Mouse (Mus musculus): ENCODE measurements around the gene Zfp638. TPM values are rescaled to one million over a fixed set of nuclear protein-coding genes. Genes with fewer than 3 reads are reported as not detected.
"Not testable (repeated sequence)": the region's sequence is repeated elsewhere in the genome, so short reads cannot be mapped to it uniquely, and the experiment has no call there.

The Zfp638 gene
- polyA plus RNA-seq, 1 experiment from 2014 or later: 34.4 TPM

- not testable (repeated sequence) for H3K4me1 ChIP-seq (ENCODE audit: control insufficient read depth, insufficient read depth, low read length); H3K9ac ChIP-seq (ENCODE audit: low read depth, low read length); H3K36me3 ChIP-seq (ENCODE audit: control insufficient read depth, insufficient read depth, low read length); H3K4me3 ChIP-seq (ENCODE audit: low read length); H3K4me2 ChIP-seq (ENCODE audit: low read depth, low read length); H3K27me3 ChIP-seq (replicated peaks; ENCODE audit: control insufficient read depth, insufficient read depth, low read length); ATAC-seq; H3K27ac ChIP-seq (ENCODE audit: low read length); H3K9me3 ChIP-seq (ENCODE audit: control insufficient read depth, low read length)
- 56% methylated on average over 5 of the region's 5 CpGs for WGBS
These were observed 165.6 kb downstream of the Zfp638 start for GRCm38 (mm10) chr6:84032516-84032915.

Other genes starting within 250 kb of the Zfp638 start
- gene Clec4f, start 210.9 kb upstream of the Zfp638 start, polyA plus RNA-seq (2015; fragmentation: Nextera tagmentation; extraction: Ambion mirVana): 0.12 and 0.32 TPM in 2 replicates
- not detected in 2 replicates for gene Cd207, start 189.3 kb upstream of the Zfp638 start, polyA plus RNA-seq (2015; fragmentation: Nextera tagmentation; extraction: Ambion mirVana)
- gene Vax2, start 155.8 kb upstream of the Zfp638 start, polyA plus RNA-seq (2015; fragmentation: Nextera tagmentation; extraction: Ambion mirVana): not detected in 2 replicates
- not detected in 2 replicates for gene Atp6v1b1, start 124.1 kb upstream of the Zfp638 start, polyA plus RNA-seq (2015; fragmentation: Nextera tagmentation; extraction: Ambion mirVana)
- not detected in 2 replicates for gene Ankrd53, start 104.5 kb upstream of the Zfp638 start, polyA plus RNA-seq (2015; fragmentation: Nextera tagmentation; extraction: Ambion mirVana)
- 83.3 and 88.5 TPM in 2 replicates for gene Tex261, start 91.3 kb upstream of the Zfp638 start, polyA plus RNA-seq (2015; fragmentation: Nextera tagmentation; extraction: Ambion mirVana)
- 128 and 140 TPM in 2 replicates for gene Nagk, start 72.1 kb upstream of the Zfp638 start, polyA plus RNA-seq (2015; fragmentation: Nextera tagmentation; extraction: Ambion mirVana)
- gene Paip2b, start 35.4 kb upstream of the Zfp638 start, polyA plus RNA-seq (2015; fragmentation: Nextera tagmentation; extraction: Ambion mirVana): 12.7 and 13.4 TPM in 2 replicates
- 5.7 and 6.1 TPM in 2 replicates for gene Dysf, start 141.5 kb downstream of the Zfp638 start, polyA plus RNA-seq (2015; fragmentation: Nextera tagmentation; extraction: Ambion mirVana)

Measured in intestine, embryonic 16.5 days (tissue).